Mouse (Mus musculus) liver, adult 2 months (tissue): ENCODE data around the gene Adh7.
A peak's percentile ranks its signal among the peaks of the same experiment; 100 is the strongest.

ENCODE experiments used
- CTCF ChIP-seq: fragments of 200-500 bp; IDR thresholded peaks from 2 replicates; pipeline ENCODE4 v1.5.1; 2011; ENCODE audit warnings: low read depth, low read length, control low read depth
- POLR2A ChIP-seq: fragments of 200-500 bp; IDR thresholded peaks from 2 replicates; pipeline ENCODE4 v1.6.1; 2011; ENCODE audit warnings: low read length, control low read depth; ENCODE audit not compliant: insufficient read depth; ENCODE audit errors: extremely low read depth

DNA sequence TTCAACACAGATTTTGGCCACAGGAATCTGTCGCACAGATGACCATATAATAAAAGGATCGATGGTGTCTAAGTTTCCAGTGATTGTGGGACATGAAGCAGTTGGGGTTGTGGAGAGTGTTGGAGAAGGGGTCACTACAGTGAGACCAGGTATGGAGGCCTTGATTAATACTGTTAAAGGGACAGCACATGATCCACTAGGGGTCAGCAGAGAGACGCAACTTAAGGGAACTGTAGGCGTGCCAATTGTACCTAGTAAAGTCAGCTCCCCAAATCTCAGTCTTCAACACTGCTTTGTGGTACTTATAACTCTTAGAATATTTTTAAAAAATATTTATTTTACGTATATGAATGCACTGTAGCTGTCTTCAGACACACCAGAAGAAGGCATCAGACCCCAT, 5.4 kb downstream of the Adh7 start:
- TF ChIP-seq POLR2A (no peak), CTCF (peak; percentile 63)
